Mouse (Mus musculus): ENCODE data around the gene Sf3b4. TPM values are rescaled to one million over a fixed set of nuclear protein-coding genes. Genes with fewer than 3 reads are reported as not detected.
A peak's percentile ranks its signal among the peaks of the same experiment; 100 is the strongest.

The Sf3b4 gene
- polyA plus RNA-seq, 1 experiment from 2014 or later = 59.4 TPM

GRCm38 (mm10) chr3:96221640-96222038 is 49.5 kb downstream of the Sf3b4 start:
- Histone ChIP-seq H3K4me3 (ENCODE audit: low read depth, low read length) (peak overlapping the region; percentile 68), H3K4me2 (ENCODE audit: low read depth, low read length) (peak overlapping the region; percentile 81), H3K4me1 (ENCODE audit: control insufficient read depth, low read depth, low read length) (peaks cover 36% of the 10 kb centered on the region), H3K9ac (ENCODE audit: low read depth, low read length) (peak overlapping the region; percentile 83), H3K27me3 (ENCODE audit: control insufficient read depth, insufficient read depth, low read depth, low read length) (no peaks in the 10 kb centered on the region), H3K36me3 (ENCODE audit: control insufficient read depth, insufficient read depth) (no peaks in the 10 kb centered on the region), H3K9me3 (replicated peaks; ENCODE audit: control insufficient read depth, low read length) (no peaks in the 10 kb centered on the region), H3K27ac (ENCODE audit: low read length) (peak overlapping the region; percentile 99)
- no peak for ATAC-seq (ENCODE audit: low read depth)
- 14% methylated on average over 9 of the region's 9 CpGs for WGBS (ENCODE audit: insufficient replicate concordance)

- WGBS (ENCODE audit: insufficient replicate concordance) = 78% methylated on average over 4 of the region's 4 CpGs
- Histone ChIP-seq H3K4me3 (ENCODE audit: low read depth, low read length) (peak overlapping the region; percentile 68), H3K36me3 (ENCODE audit: control insufficient read depth, insufficient read depth) (no peaks in the 10 kb centered on the region), H3K9ac (ENCODE audit: low read depth, low read length) (peak overlapping the region; percentile 83), H3K4me1 (ENCODE audit: control insufficient read depth, low read depth, low read length) (peaks cover 36% of the 10 kb centered on the region), H3K27me3 (ENCODE audit: control insufficient read depth, insufficient read depth, low read depth, low read length) (no peaks in the 10 kb centered on the region), H3K4me2 (ENCODE audit: low read depth, low read length) (peak overlapping the region; percentile 81), H3K9me3 (replicated peaks; ENCODE audit: control insufficient read depth, low read length) (no peaks in the 10 kb centered on the region), H3K27ac (ENCODE audit: low read length) (peak overlapping the region; percentile 49)
- ATAC-seq (ENCODE audit: low read depth) = no peak
Observed at GRCm38 (mm10) chr3:96222774-96223173, 50.6 kb downstream of the Sf3b4 start.

GRCm38 (mm10) chr3:96225421-96225820 is 53.3 kb downstream of the Sf3b4 start:
- peak overlapping the region; percentile 28 for H3K4me3 ChIP-seq (ENCODE audit: low read depth, low read length)
- no peaks in the 10 kb centered on the region for H3K9me3 ChIP-seq (replicated peaks; ENCODE audit: control insufficient read depth, low read length)
- no peaks in the 10 kb centered on the region for H3K27me3 ChIP-seq (ENCODE audit: control insufficient read depth, insufficient read depth, low read depth, low read length)
- peak overlapping the region; percentile 55 for H3K9ac ChIP-seq (ENCODE audit: low read depth, low read length)
- H3K4me1 ChIP-seq (ENCODE audit: control insufficient read depth, low read depth, low read length) = peaks cover 30% of the 10 kb centered on the region
- peak overlapping the region; percentile 46 for H3K4me2 ChIP-seq (ENCODE audit: low read depth, low read length)
- peak overlapping the region; percentile 27; the same call in 1 of the 2 replicates for H3K27ac ChIP-seq (ENCODE audit: low read length)
- H3K36me3 ChIP-seq (ENCODE audit: control insufficient read depth, insufficient read depth) = no peaks in the 10 kb centered on the region
- 48% methylated on average over 2 of the region's 2 CpGs for WGBS (ENCODE audit: insufficient replicate concordance)
- ATAC-seq (ENCODE audit: low read depth) = no peak

Small RNA genes within 50 kb of the gene (microRNA-seq; reads per million reads assigned to microRNA genes)
- gene Gm44492 = not detected

Other genes with a start within 250 kb of the Sf3b4 start
- 118 and 125 TPM in 2 replicates for gene Anp32e, start 243.1 kb upstream of the Sf3b4 start, polyA plus RNA-seq (2015; fragmentation: Nextera tagmentation; extraction: Ambion mirVana)
- gene Plekho1, start 176.3 kb upstream of the Sf3b4 start, polyA plus RNA-seq (2015; fragmentation: Nextera tagmentation; extraction: Ambion mirVana) = 4.2 and 4.5 TPM in 2 replicates
- gene Vps45, start 113.9 kb upstream of the Sf3b4 start, polyA plus RNA-seq (2015; fragmentation: Nextera tagmentation; extraction: Ambion mirVana) = 11.7 and 12.9 TPM in 2 replicates
- 5.8 and 7.7 TPM in 2 replicates for gene Otud7b, start 67.8 kb upstream of the Sf3b4 start, polyA plus RNA-seq (2015; fragmentation: Nextera tagmentation; extraction: Ambion mirVana)
- 2.6 and 4.2 TPM in 2 replicates for gene Mtmr11, start 10.3 kb upstream of the Sf3b4 start, polyA plus RNA-seq (2015; fragmentation: Nextera tagmentation; extraction: Ambion mirVana)
- gene Sv2a, start 8.8 kb downstream of the Sf3b4 start, polyA plus RNA-seq (2015; fragmentation: Nextera tagmentation; extraction: Ambion mirVana) = 0.12 and 0.13 TPM in 2 replicates
- 29.4 and 32.1 TPM in 2 replicates for gene Bola1, start 47.4 kb downstream of the Sf3b4 start, polyA plus RNA-seq (2015; fragmentation: Nextera tagmentation; extraction: Ambion mirVana)
- 0.73 and 0.95 TPM in 2 replicates for gene Hist2h2ab, start 47.5 kb downstream of the Sf3b4 start, polyA plus RNA-seq (2015; fragmentation: Nextera tagmentation; extraction: Ambion mirVana)
- 11.6 and 16.7 TPM in 2 replicates for gene Hist2h2ac, start 48.5 kb downstream of the Sf3b4 start, polyA plus RNA-seq (2015; fragmentation: Nextera tagmentation; extraction: Ambion mirVana)
- 7.2 and 8.7 TPM in 2 replicates for gene Hist2h2be, start 48.8 kb downstream of the Sf3b4 start, polyA plus RNA-seq (2015; fragmentation: Nextera tagmentation; extraction: Ambion mirVana)
- gene Hist2h3c2, start 66.8 kb downstream of the Sf3b4 start, polyA plus RNA-seq (2015; fragmentation: Nextera tagmentation; extraction: Ambion mirVana) = 9.2 and 9.8 TPM in 2 replicates
- 77.1 and 92.2 TPM in 2 replicates for gene Hist2h2aa2, start 67.9 kb downstream of the Sf3b4 start, polyA plus RNA-seq (2015; fragmentation: Nextera tagmentation; extraction: Ambion mirVana)
- gene Hist2h2aa1, start 73.2 kb downstream of the Sf3b4 start, polyA plus RNA-seq (2015; fragmentation: Nextera tagmentation; extraction: Ambion mirVana) = 34.7 and 39.6 TPM in 2 replicates
- gene Hist2h3c1, start 74.4 kb downstream of the Sf3b4 start, polyA plus RNA-seq (2015; fragmentation: Nextera tagmentation; extraction: Ambion mirVana) = 4.3 and 4.9 TPM in 2 replicates
- 26.6 and 34.9 TPM in 2 replicates for gene Hist2h4, start 91.0 kb downstream of the Sf3b4 start, polyA plus RNA-seq (2015; fragmentation: Nextera tagmentation; extraction: Ambion mirVana)
- gene Hist2h3b, start 96.3 kb downstream of the Sf3b4 start, polyA plus RNA-seq (2015; fragmentation: Nextera tagmentation; extraction: Ambion mirVana) = 78.4 and 87.8 TPM in 2 replicates
- 17.9 and 25.9 TPM in 2 replicates for gene Hist2h2bb, start 97.4 kb downstream of the Sf3b4 start, polyA plus RNA-seq (2015; fragmentation: Nextera tagmentation; extraction: Ambion mirVana)
- 3.8 and 4.5 TPM in 2 replicates for gene Fcgr1, start 121.6 kb downstream of the Sf3b4 start, polyA plus RNA-seq (2015; fragmentation: Nextera tagmentation; extraction: Ambion mirVana)

Measured in liver, embryonic 16.5 days (tissue).